Mouse (Mus musculus) MEL (cell line): ENCODE results near the gene H2al1b.

Experiments used
- MAX ChIP-seq: IDR thresholded peaks from 2 replicates; pipeline ENCODE4 v1.6.1; 2011; ENCODE audit warnings: low read length, improper control_type of control experiment
- POLR2A ChIP-seq, 2 experiments: IDR thresholded peaks; 2 replicates each; pipeline ENCODE4 v1.6.1; 2011 to 2012; ENCODE audit warnings: low read length in 2 of 2, mild to moderate bottlenecking in 2 of 2, control low read depth in 1 of 2, improper control_type of control experiment in 1 of 2, low read depth in 1 of 2, moderate library complexity in 1 of 2; ENCODE audit not compliant: control insufficient read depth in 1 of 2, insufficient read depth in 1 of 2, poor library complexity in 1 of 2
- USF1 ChIP-seq: IDR thresholded peaks from 2 replicates; pipeline ENCODE4 v1.6.1; 2014; ENCODE audit warnings: low read depth, mild to moderate bottlenecking, inconsistent platforms, low read length, improper control_type of control experiment, moderate library complexity

- TF ChIP-seq POLR2A (IDR thresholded peaks at IDR 0.05; ENCODE audit: control insufficient read depth in 1 of 2, insufficient read depth in 1 of 2, low read depth in 1 of 2, low read length in 2 of 2, poor library complexity in 1 of 2) (no peak), USF1 (no peak), MAX (no peak)
Measured at GRCm38 (mm10) chrX:11264918-11265317, 37.3 kb upstream of the H2al1b start.
